Mouse (Mus musculus) CH12.LX (cell line): ENCODE results near the gene Jak1. TPM values are rescaled to one million over a fixed set of nuclear protein-coding genes. Genes with fewer than 3 reads are reported as not detected.

ENCODE experiments used
- DNase-seq: peaks from one replicate; pipeline ENCODE4 v3.0.0-alpha.2; 2013; ENCODE audit errors: extremely low read depth
- H3K27ac ChIP-seq: 2 replicates; pipeline ENCODE4 v1.5.1; 2012; ENCODE audit warnings: low read depth, mild to moderate bottlenecking, control low read depth, moderate library complexity; ENCODE audit not compliant: insufficient read depth
- H3K27me3 ChIP-seq: replicated peaks from 2 replicates; pipeline ENCODE3; 2012; ENCODE audit warnings: inconsistent platforms
- H3K36me3 ChIP-seq, 2 experiments: replicated peaks in 1 of 2; 2 replicates each; pipeline versions ENCODE3 to v1.6.1; 2012; ENCODE audit warnings: inconsistent platforms in 1 of 2, low read length in 1 of 2, mild to moderate bottlenecking in 1 of 2, mixed read lengths in 1 of 2, moderate library complexity in 1 of 2; ENCODE audit not compliant: control insufficient read depth in 1 of 2, insufficient read depth in 1 of 2
- H3K4me1 ChIP-seq, 2 experiments: 2 replicates each; pipeline ENCODE4 v1.6.1; 2012; ENCODE audit warnings: inconsistent platforms in 1 of 2, moderate library complexity in 1 of 2; ENCODE audit not compliant: insufficient read depth in 2 of 2, control insufficient read depth in 1 of 2
- H3K4me2 ChIP-seq: 2 replicates; pipeline ENCODE4 v1.6.1; 2012; ENCODE audit warnings: low read depth, mild to moderate bottlenecking, control low read depth; ENCODE audit not compliant: poor library complexity, insufficient read depth, severe bottlenecking
- H3K4me3 ChIP-seq, 3 experiments: fragments of 150-350 bp in 1 of 3; sonication (generic) in 1 of 3; replicated peaks in 1 of 3; 2 replicates each; pipeline versions ENCODE3 to v1.5.1; 2011 to 2012; ENCODE audit warnings: low read depth in 2 of 3, low read length in 2 of 3, mild to moderate bottlenecking in 2 of 3, moderate library complexity in 2 of 3, control low read depth in 1 of 3, improper control_type of control experiment in 1 of 3, inconsistent platforms in 1 of 3, mixed read lengths in 1 of 3; ENCODE audit not compliant: poor library complexity in 1 of 3
- H3K79me2 ChIP-seq: replicated peaks from 2 replicates; pipeline ENCODE4 v1.6.1; 2012; ENCODE audit warnings: mild to moderate bottlenecking, moderate library complexity; ENCODE audit not compliant: control insufficient read depth, poor library complexity, insufficient read depth, severe bottlenecking; ENCODE audit errors: extremely low read depth
- H3K9ac ChIP-seq: 2 replicates; pipeline ENCODE4 v1.6.1; 2012; ENCODE audit warnings: low read depth, mild to moderate bottlenecking, control low read depth, moderate library complexity; ENCODE audit not compliant: insufficient read depth
- H3K9me3 ChIP-seq: replicated peaks from 2 replicates; pipeline ENCODE3; 2012; ENCODE audit warnings: low read length, inconsistent platforms, mixed read lengths
- BHLHE40 ChIP-seq: IDR thresholded peaks from 2 replicates; pipeline ENCODE4 v1.6.1; 2011; ENCODE audit warnings: mild to moderate bottlenecking, low read depth, low read length, improper control_type of control experiment
- CHD1 ChIP-seq: IDR thresholded peaks from 2 replicates; pipeline ENCODE4 v1.6.1; 2012; ENCODE audit warnings: low read depth, low read length, improper control_type of control experiment, inconsistent platforms
- CHD2 ChIP-seq: IDR thresholded peaks from 2 replicates; pipeline ENCODE4 v1.6.1; 2011; ENCODE audit warnings: low read length, improper control_type of control experiment
- CTCF ChIP-seq, 2 experiments: IDR thresholded peaks in 1 of 2; conservative IDR thresholded peaks in 1 of 2; 2 replicates each; pipeline ENCODE4 v1.5.1; 2011 to 2012; ENCODE audit warnings: low read depth in 2 of 2, low read length in 2 of 2, improper control_type of control experiment in 1 of 2, inconsistent platforms in 1 of 2, mild to moderate bottlenecking in 1 of 2, moderate library complexity in 1 of 2
- E2F4 ChIP-seq: IDR thresholded peaks from 2 replicates; pipeline ENCODE4 v1.6.1; 2011; ENCODE audit warnings: low read depth, low read length, improper control_type of control experiment; ENCODE audit not compliant: insufficient replicate concordance
- ELF1 ChIP-seq: IDR thresholded peaks from 2 replicates; pipeline ENCODE4 v1.6.1; 2014; ENCODE audit warnings: low read depth, mild to moderate bottlenecking, inconsistent platforms, low read length, improper control_type of control experiment
- EP300 ChIP-seq: IDR thresholded peaks from 2 replicates; pipeline ENCODE4 v1.6.1; 2011; ENCODE audit warnings: low read length, improper control_type of control experiment
- ETS1 ChIP-seq: conservative IDR thresholded peaks from 2 replicates; pipeline ENCODE4 v1.6.1; 2012; ENCODE audit warnings: low read depth, mild to moderate bottlenecking, inconsistent platforms, low read length, improper control_type of control experiment, moderate library complexity
- GABPA ChIP-seq: IDR thresholded peaks from 2 replicates; pipeline ENCODE4 v1.6.1; 2012; ENCODE audit warnings: low read depth, low read length, improper control_type of control experiment, inconsistent platforms; ENCODE audit not compliant: insufficient replicate concordance
- HCFC1 ChIP-seq: IDR thresholded peaks from 2 replicates; pipeline ENCODE4 v1.6.1; 2012; ENCODE audit warnings: low read depth, mild to moderate bottlenecking, inconsistent platforms, low read length, improper control_type of control experiment
- IRF4 ChIP-seq: IDR thresholded peaks from 2 replicates; pipeline ENCODE4 v1.6.1; 2014; ENCODE audit warnings: low read depth, mild to moderate bottlenecking, inconsistent platforms, low read length, improper control_type of control experiment
- JUN ChIP-seq: IDR thresholded peaks from 2 replicates; pipeline ENCODE4 v1.6.1; 2011; ENCODE audit warnings: low read depth, mild to moderate bottlenecking, low read length, improper control_type of control experiment, moderate library complexity; ENCODE audit not compliant: insufficient read depth
- JUND ChIP-seq: conservative IDR thresholded peaks from 2 replicates; pipeline ENCODE4 v1.6.1; 2011; ENCODE audit warnings: low read depth, low read length, improper control_type of control experiment
- KAT2A ChIP-seq: IDR thresholded peaks from 2 replicates; pipeline ENCODE4 v1.6.1; 2012; ENCODE audit warnings: low read length, improper control_type of control experiment, inconsistent platforms; ENCODE audit not compliant: insufficient replicate concordance
- MAFK ChIP-seq: IDR thresholded peaks from 2 replicates; pipeline ENCODE4 v1.6.1; 2011; ENCODE audit warnings: low read length, improper control_type of control experiment; ENCODE audit not compliant: insufficient replicate concordance
- MAX ChIP-seq: IDR thresholded peaks from 2 replicates; pipeline ENCODE4 v1.6.1; 2011; ENCODE audit warnings: low read length, improper control_type of control experiment
- MAZ ChIP-seq: IDR thresholded peaks from 2 replicates; pipeline ENCODE4 v1.6.1; 2012; ENCODE audit warnings: low read depth, mild to moderate bottlenecking, inconsistent platforms, low read length, improper control_type of control experiment, moderate library complexity
- MEF2A ChIP-seq: IDR thresholded peaks from 2 replicates; pipeline ENCODE4 v1.6.1; 2014; ENCODE audit warnings: low read depth, mild to moderate bottlenecking, inconsistent platforms, low read length, improper control_type of control experiment, borderline replicate concordance
- MXI1 ChIP-seq: IDR thresholded peaks from 2 replicates; pipeline ENCODE4 v1.6.1; 2011; ENCODE audit warnings: mild to moderate bottlenecking, low read depth, low read length, improper control_type of control experiment
- MYC ChIP-seq: IDR thresholded peaks from 2 replicates; pipeline ENCODE4 v1.6.1; 2011; ENCODE audit warnings: low read depth, mild to moderate bottlenecking, improper control_type of control experiment, low read length
- NELFE ChIP-seq: IDR thresholded peaks from 2 replicates; pipeline ENCODE4 v1.6.1; 2011; ENCODE audit warnings: low read depth, low read length, improper control_type of control experiment
- NRF1 ChIP-seq: IDR thresholded peaks from 2 replicates; pipeline ENCODE4 v1.6.1; 2014; ENCODE audit warnings: low read depth, mild to moderate bottlenecking, inconsistent platforms, low read length, improper control_type of control experiment, moderate library complexity
- PAX5 ChIP-seq: IDR thresholded peaks from 2 replicates; pipeline ENCODE4 v1.6.1; 2012; ENCODE audit warnings: low read length, inconsistent platforms, mixed read lengths
- POLR2A ChIP-seq: IDR thresholded peaks from 2 replicates; pipeline ENCODE4 v1.6.1; 2011; ENCODE audit warnings: low read depth, mild to moderate bottlenecking, improper control_type of control experiment, low read length
- POLR2AphosphoS2 ChIP-seq: IDR thresholded peaks from 2 replicates; pipeline ENCODE4 v1.6.1; 2011; ENCODE audit warnings: low read depth, low read length, improper control_type of control experiment
- RAD21 ChIP-seq: IDR thresholded peaks from 2 replicates; pipeline ENCODE4 v1.6.1; 2011; ENCODE audit warnings: low read depth, mild to moderate bottlenecking, low read length, improper control_type of control experiment, moderate library complexity
- RCOR1 ChIP-seq: conservative IDR thresholded peaks from 2 replicates; pipeline ENCODE4 v1.6.1; 2012; ENCODE audit warnings: low read depth, mild to moderate bottlenecking, inconsistent platforms, low read length, improper control_type of control experiment
- SIN3A ChIP-seq: IDR thresholded peaks from 2 replicates; pipeline ENCODE4 v1.6.1; 2012; ENCODE audit warnings: low read length, improper control_type of control experiment, inconsistent platforms
- SMC3 ChIP-seq: IDR thresholded peaks from 2 replicates; pipeline ENCODE4 v1.6.1; 2011; ENCODE audit warnings: low read depth, low read length, improper control_type of control experiment
- TBP ChIP-seq: conservative IDR thresholded peaks from 2 replicates; pipeline ENCODE4 v1.6.1; 2011; ENCODE audit warnings: low read depth, low read length, improper control_type of control experiment
- TCF12 ChIP-seq: IDR thresholded peaks from 2 replicates; pipeline ENCODE4 v1.6.1; 2014; ENCODE audit warnings: low read depth, mild to moderate bottlenecking, inconsistent platforms, low read length, improper control_type of control experiment
- UBTF ChIP-seq: IDR thresholded peaks from 2 replicates; pipeline ENCODE4 v1.6.1; 2012; ENCODE audit warnings: low read depth, mild to moderate bottlenecking, inconsistent platforms, low read length, improper control_type of control experiment, moderate library complexity
- USF1 ChIP-seq: IDR thresholded peaks from 2 replicates; pipeline ENCODE4 v1.6.1; 2014; ENCODE audit warnings: low read depth, mild to moderate bottlenecking, inconsistent platforms, low read length, improper control_type of control experiment
- USF2 ChIP-seq: conservative IDR thresholded peaks from 2 replicates; pipeline ENCODE4 v1.6.1; 2011; ENCODE audit warnings: low read depth, low read length, improper control_type of control experiment
- ZC3H11A ChIP-seq: IDR thresholded peaks from 2 replicates; pipeline ENCODE4 v1.6.1; 2012; ENCODE audit warnings: low read depth, mild to moderate bottlenecking, inconsistent platforms, low read length, improper control_type of control experiment
- ZKSCAN1 ChIP-seq: IDR thresholded peaks from 2 replicates; pipeline ENCODE4 v1.6.1; 2012; ENCODE audit warnings: low read depth, inconsistent platforms, low read length, improper control_type of control experiment, borderline replicate concordance
- ZMIZ1 ChIP-seq: IDR thresholded peaks from 2 replicates; pipeline ENCODE4 v1.6.1; 2012; ENCODE audit warnings: low read depth, mild to moderate bottlenecking, inconsistent platforms, low read length, improper control_type of control experiment
- ZNF384 ChIP-seq: IDR thresholded peaks from 2 replicates; pipeline ENCODE4 v1.6.1; 2012; ENCODE audit warnings: low read depth, low read length, improper control_type of control experiment, inconsistent platforms
- dilution Hi-C: fragments of 300-500 bp; cut with MboI; formaldehyde crosslinking; loops from 2 replicates; pipeline ENCODE4 v1.14.3; 2020; ENCODE audit warnings: low sequenced_read_pairs; ENCODE audit not compliant: extremely low pct_unique_long_range_greater_than_20kb, extremely low pct_ligation_motif_present
- in situ Hi-C: fragments of 300-500 bp; cut with MboI; formaldehyde crosslinking; loops from 3 replicates; pipeline ENCODE4 v1.14.3; 2019; ENCODE audit warnings: low sequenced_read_pairs, low pct_ligation_motif_present, low pct_unique_long_range_greater_than_20kb, mixed read lengths
- polyA plus RNA-seq: library from polyadenylated mRNA; unstranded; fragments of >175 nt; gene quantifications from 2 replicates; pipeline ENCODE4 v1.2.1, GENCODE M21; 2012; ENCODE audit warnings: low read depth; ENCODE audit not compliant: insufficient read length
- total RNA-seq, 2 experiments: library from RNA; depleted of rRNA; stranded (reverse); fragments of 300-350 nt in 1 of 2; fragments of >200 nt in 1 of 2; gene quantifications; 2 replicates each; pipeline ENCODE4 v1.2.3; 2012 to 2014

Jak1 gene
- total and polyA plus RNA-seq, 3 experiments = 28.6 to 51.4 (median 33.9) TPM

GRCm38 (mm10) chr4:101276456-101277070 lies 11.5 kb upstream of the Jak1 start:
- in situ Hi-C loops = no loop called here
- Histone ChIP-seq H3K4me3 (no peak overlapping the region), H3K9me3 (no peaks in the 10 kb centered on the region), H3K27ac (peak overlapping the region; percentile 16; the same call in 1 of the 2 replicates), H3K4me2 (peak overlapping the region; percentile 31), H3K4me1 (peaks cover 5 to 37% of the 10 kb centered on the region in 2 experiments; a peak in 3 of 4 replicates), H3K27me3 (no peaks in the 10 kb centered on the region), H3K36me3 (no peaks in the 10 kb centered on the region), H3K79me2 (no peaks in the 10 kb centered on the region), H3K9ac (no peak overlapping the region)
- TF ChIP-seq TBP (peak; percentile 86), NRF1 (peak; percentile 82), ETS1 (peak; percentile 61), JUN (no peak), CHD1 (peak; percentile 34; the same call in 1 of the 2 replicates), ZKSCAN1 (no peak), ZMIZ1 (no peak), CHD2 (no peak), ZC3H11A (no peak), POLR2AphosphoS2 (no peak), RCOR1 (0 out of 2 replicates have a peak, but pooled peaks have one; percentile 26), E2F4 (no peak), PAX5 (no peak), CTCF (conservative IDR thresholded peaks at IDR 0.05 in 1 of 2, IDR thresholded peaks at IDR 0.05 in 1 of 2; ENCODE audit: low read depth in 2 of 2, low read length in 2 of 2) (no peak), IRF4 (peak; percentile 68), JUND (no peak), USF1 (no peak), MAFK (no peak), SIN3A (peak; percentile 27; the same call in 1 of the 2 replicates), ELF1 (no peak), UBTF (0 out of 2 replicates have a peak, but pooled peaks have one; percentile 37), MEF2A (no peak), MXI1 (no peak), POLR2A (no peak), ZNF384 (peak; percentile 18; the same call in 1 of the 2 replicates), MAX (no peak), MYC (no peak), RAD21 (no peak), USF2 (no peak), NELFE (no peak), SMC3 (no peak), HCFC1 (no peak), MAZ (no peak), KAT2A (no peak), EP300 (no peak), TCF12 (no peak), BHLHE40 (peak; percentile 61), GABPA (no peak)
- peak; percentile 80 for DNase-seq
- dilution Hi-C loops = no loop called here
